Mouse (Mus musculus) midbrain, embryonic 15.5 days (tissue): ENCODE measurements around the gene Etv2. TPM values are rescaled to one million over a fixed set of nuclear protein-coding genes. Genes with fewer than 3 reads are reported as not detected.

ENCODE experiments used
- ATAC-seq: fragments of 200-750 bp; cut with Nextera tagmentation; replicated peaks from 2 replicates; pipeline ENCODE4 v1.8.0; 2017; ENCODE audit warnings: moderate TSS enrichment
- H3K27ac ChIP-seq: fragments of 300-500 bp; sonication (generic); 2 replicates; pipeline ENCODE4 v1.5.1; 2015; ENCODE audit warnings: mild to moderate bottlenecking, inconsistent platforms
- H3K27me3 ChIP-seq: fragments of 300-500 bp; sonication (generic); replicated peaks from 2 replicates; pipeline ENCODE4 v1.6.1; 2015; ENCODE audit warnings: inconsistent platforms
- H3K36me3 ChIP-seq: fragments of 300-500 bp; sonication (generic); replicated peaks from 2 replicates; pipeline ENCODE4 v1.6.1; 2015; ENCODE audit warnings: inconsistent platforms
- H3K4me1 ChIP-seq: fragments of 300-500 bp; sonication (generic); 2 replicates; pipeline ENCODE4 v1.6.1; 2015; ENCODE audit warnings: inconsistent platforms
- H3K4me2 ChIP-seq: fragments of 300-500 bp; sonication (generic); 2 replicates; pipeline ENCODE4 v1.6.1; 2015; ENCODE audit warnings: inconsistent platforms, mild to moderate bottlenecking, moderate library complexity
- H3K4me3 ChIP-seq: fragments of 300-500 bp; sonication (generic); 2 replicates; pipeline ENCODE4 v1.5.1; 2015; ENCODE audit warnings: mild to moderate bottlenecking, inconsistent platforms
- H3K9ac ChIP-seq: fragments of 300-500 bp; sonication (generic); 2 replicates; pipeline ENCODE4 v1.6.1; 2015; ENCODE audit warnings: mild to moderate bottlenecking, inconsistent platforms
- H3K9me3 ChIP-seq: fragments of 300-500 bp; sonication (generic); 2 replicates; pipeline ENCODE4 v1.6.1; 2016; ENCODE audit warnings: inconsistent platforms
- WGBS: fragments of 180-500 bp; shearing (Covaris S2); methylation state at CpG from one replicate; pipeline ENCODE4 v1.1.7; 2015; ENCODE audit warnings: mixed read lengths; 5-methylcytosine and 5-hydroxymethylcytosine counted together
- polyA plus RNA-seq: library from polyadenylated mRNA; unstranded; fragments of >200 nt; fragmentation: Nextera tagmentation; extraction: Ambion mirVana; gene quantifications from 2 replicates; pipeline ENCODE4 v1.2.1, GENCODE M21; 2015

The Etv2 gene
- polyA plus RNA-seq, 1 experiment from 2014 or later, result not detected

GRCm38 (mm10) chr7:30634621-30635020, 1.0 kb downstream of the Etv2 start:
- WGBS, result under 1% methylated on average over 20 of the region's 20 CpGs
- Histone ChIP-seq H3K36me3 (no peaks in the 10 kb centered on the region), H3K4me2 (peak overlapping the region; percentile 8; the same call in 1 of the 2 replicates), H3K4me1 (no peaks in the 10 kb centered on the region), H3K27me3 (peaks cover 64% of the 10 kb centered on the region), H3K9ac (no peak overlapping the region), H3K9me3 (no peaks in the 10 kb centered on the region), H3K4me3 (0 out of 2 replicates have a peak overlapping the region, but pooled peaks have one; percentile 2), H3K27ac (no peak overlapping the region)
- ATAC-seq, result no peak

- H3K27me3 ChIP-seq, result peaks cover 66% of the 10 kb centered on the region
- H3K4me3 ChIP-seq, result no peak overlapping the region
- no peak for ATAC-seq
These were observed 1.8 kb downstream of the Etv2 start for GRCm38 (mm10) chr7:30633762-30634412.

DNA sequence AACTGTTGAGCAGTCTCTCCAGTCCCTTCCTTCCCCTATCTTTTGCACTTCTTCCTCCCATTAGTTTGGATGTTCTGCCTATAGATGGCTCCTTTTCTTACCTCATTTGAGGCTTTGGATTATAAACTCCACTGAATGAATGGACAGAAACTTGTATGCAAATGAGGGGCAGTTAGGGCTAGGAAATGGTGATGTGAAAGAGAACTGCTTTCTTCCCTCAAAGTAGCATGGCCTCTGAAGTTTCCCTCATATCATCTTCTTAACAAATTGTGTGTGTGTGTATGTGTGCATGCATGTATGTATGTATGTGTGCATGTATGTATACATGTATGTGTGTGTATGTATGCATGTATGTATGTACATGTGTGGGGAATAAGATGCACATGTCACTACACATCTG, 6.6 kb downstream of the Etv2 start:
- peaks cover 17% of the 10 kb centered on the region for H3K4me1 ChIP-seq
- H3K4me2 ChIP-seq, result no peak overlapping the region
- H3K9me3 ChIP-seq, result no peaks in the 10 kb centered on the region
- no peak overlapping the region for H3K4me3 ChIP-seq
- H3K27me3 ChIP-seq, result peaks cover 39% of the 10 kb centered on the region
- no peak overlapping the region for H3K9ac ChIP-seq
- no peak for ATAC-seq
- no peaks in the 10 kb centered on the region for H3K36me3 ChIP-seq
- no peak overlapping the region for H3K27ac ChIP-seq

More at GRCm38 (mm10) chr7:30633762-30634412, 1.8 kb downstream of the Etv2 start:
- Histone ChIP-seq H3K9ac (no peak overlapping the region), H3K4me1 (no peaks in the 10 kb centered on the region), H3K27ac (no peak overlapping the region), H3K9me3 (no peaks in the 10 kb centered on the region), H3K36me3 (no peaks in the 10 kb centered on the region), H3K4me2 (no peak overlapping the region)
- WGBS, result 4% methylated on average over 27 of the region's 27 CpGs

DNA sequence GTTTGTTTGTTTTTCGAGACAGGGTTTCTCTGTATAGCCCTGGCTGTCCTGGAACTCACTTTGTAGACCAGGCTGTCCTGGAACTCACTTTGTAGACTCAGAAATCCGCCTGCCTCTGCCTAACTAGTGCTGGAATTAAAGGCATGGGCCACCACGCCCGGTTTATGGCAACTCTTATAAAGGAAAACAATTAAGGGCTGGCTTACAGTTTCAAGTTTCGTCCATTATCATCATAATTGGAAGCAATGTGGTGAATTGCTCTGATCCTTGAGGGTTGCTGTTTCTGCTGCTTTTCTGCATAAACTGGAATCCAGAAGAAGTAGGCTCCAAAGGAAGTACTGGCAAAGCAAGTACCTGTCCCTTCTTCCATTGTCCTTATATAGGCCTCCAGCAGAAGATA, 9.0 kb downstream of the Etv2 start:
- H3K4me2 ChIP-seq, result peak overlapping the region; percentile 74; the same call in 1 of the 2 replicates
- 81% methylated on average over 5 of the region's 5 CpGs for WGBS
- H3K9ac ChIP-seq, result no peak overlapping the region
- peaks cover 17% of the 10 kb centered on the region for H3K4me1 ChIP-seq
- H3K27me3 ChIP-seq, result peaks cover 16% of the 10 kb centered on the region; the same call in 1 of the 2 replicates
- H3K27ac ChIP-seq, result no peak overlapping the region
- ATAC-seq, result 0 out of 2 replicates have a peak, but pooled peaks have one; percentile 15
- H3K36me3 ChIP-seq, result peaks cover 14% of the 10 kb centered on the region; the same call in 1 of the 2 replicates
- no peaks in the 10 kb centered on the region for H3K9me3 ChIP-seq
- H3K4me3 ChIP-seq, result no peak overlapping the region

DNA sequence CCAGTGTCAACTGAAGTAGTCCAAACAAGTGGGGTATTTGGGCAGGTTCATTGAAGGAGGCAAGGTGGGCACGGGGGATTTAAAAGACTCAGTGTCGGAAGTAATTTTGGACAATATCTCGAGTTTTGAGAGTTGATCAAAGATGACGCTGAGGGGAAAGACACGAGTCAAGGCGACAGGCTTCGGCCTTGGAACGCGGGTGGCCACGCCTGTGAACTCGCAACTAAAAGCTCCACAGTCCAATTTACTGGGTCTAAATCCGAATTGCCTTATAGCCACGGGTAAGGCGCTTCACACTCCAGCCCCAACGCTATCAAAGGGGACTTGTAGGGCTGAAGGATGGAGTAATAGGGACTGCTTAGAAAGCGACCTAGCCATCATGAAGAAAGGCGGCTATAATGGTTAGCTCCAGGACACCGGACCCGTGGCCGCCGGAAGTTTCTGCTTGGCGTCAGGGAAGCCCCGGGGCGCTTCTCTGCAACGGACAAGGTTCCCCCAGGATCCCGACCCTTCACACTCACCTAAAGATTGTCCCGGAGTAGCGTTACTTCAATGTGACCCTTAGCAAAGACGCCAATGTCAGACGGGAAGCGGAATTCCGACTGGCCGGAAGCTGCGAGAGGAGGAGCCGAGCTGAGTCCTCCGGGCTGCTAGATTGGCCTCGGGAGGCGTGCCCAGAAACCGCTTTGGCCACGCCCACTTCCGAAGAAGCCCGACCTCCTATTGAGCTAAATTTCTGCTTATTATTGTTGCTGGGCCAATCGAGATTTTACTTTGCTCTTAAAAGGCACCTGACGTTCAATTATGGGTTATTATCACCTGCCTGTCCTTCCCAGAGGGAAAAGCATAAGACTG, 9.9 kb downstream of the Etv2 start, which contains the start of gene Cox6b1:
Gene Cox6b1 (minus strand): TSS at position 622 of the 855 bp plus-strand sequence.
- ATAC-seq, result peak; percentile 93
- no peaks in the 10 kb centered on the region for H3K9me3 ChIP-seq
- peaks cover 18% of the 10 kb centered on the region; the same call in 1 of the 2 replicates for H3K36me3 ChIP-seq
- peak within 1 kb of the TSS; percentile 74 for H3K4me2 ChIP-seq
- H3K4me3 ChIP-seq, result peak within 1 kb of the TSS; percentile 76
- peak within 1 kb of the TSS; percentile 53 for H3K27ac ChIP-seq
- peaks cover 9% of the 10 kb centered on the region; the same call in 1 of the 2 replicates for H3K27me3 ChIP-seq
- WGBS, result 2% methylated on average over 44 of the region's 44 CpGs
- H3K9ac ChIP-seq, result peak within 1 kb of the TSS; percentile 69
- peaks cover 17% of the 10 kb centered on the region for H3K4me1 ChIP-seq

DNA sequence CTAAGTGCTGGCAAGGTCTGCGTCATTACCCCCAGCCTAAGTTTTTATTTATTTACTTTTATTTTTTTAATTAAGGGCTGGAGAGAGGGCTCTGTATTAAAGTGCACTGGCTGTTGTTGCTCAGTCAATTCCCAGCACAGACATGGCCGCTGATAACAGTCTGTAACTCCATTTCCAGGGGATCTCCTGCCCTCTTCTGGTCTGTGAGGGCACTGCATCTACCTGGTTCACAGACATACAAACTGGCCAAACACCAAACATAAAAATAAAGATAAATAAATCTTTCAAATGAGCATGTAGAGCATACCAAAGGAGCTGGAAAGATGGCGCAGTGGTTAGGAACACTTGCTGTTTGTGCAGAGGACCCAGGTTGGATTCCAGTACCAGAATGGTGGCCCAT, 16.4 kb downstream of the Etv2 start:
- no peaks in the 10 kb centered on the region for H3K9me3 ChIP-seq
- H3K4me3 ChIP-seq, result no peak overlapping the region
- peaks cover under 1% of the 10 kb centered on the region; the same call in 1 of the 2 replicates for H3K4me1 ChIP-seq
- no peak overlapping the region for H3K9ac ChIP-seq
- H3K36me3 ChIP-seq, result peaks cover 56% of the 10 kb centered on the region
- H3K27me3 ChIP-seq, result no peaks in the 10 kb centered on the region
- H3K27ac ChIP-seq, result no peak overlapping the region
- no peak for ATAC-seq
- H3K4me2 ChIP-seq, result no peak overlapping the region
- WGBS, result 93% methylated on average over 3 of the region's 3 CpGs

DNA sequence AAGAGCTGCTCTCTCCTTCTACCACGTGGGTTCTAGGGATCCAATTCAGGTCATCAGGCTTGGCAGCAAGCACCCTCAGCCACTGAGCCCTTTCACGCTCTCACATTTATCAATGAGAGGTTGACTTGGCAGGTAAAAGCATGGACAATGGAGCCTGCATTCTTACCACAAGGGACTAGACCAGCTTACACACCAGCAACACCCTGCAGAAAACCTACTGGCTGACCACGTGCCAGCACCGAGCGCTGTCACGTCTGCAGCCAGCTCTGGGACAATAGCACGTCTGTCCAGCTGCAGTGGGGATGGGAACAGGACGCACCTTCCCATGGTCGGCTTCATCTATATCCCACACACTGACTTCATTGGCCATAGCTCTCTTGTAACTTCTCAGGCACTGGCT, 17.0 kb downstream of the Etv2 start:
- H3K36me3 ChIP-seq, result peaks cover 56% of the 10 kb centered on the region
- WGBS, result 92% methylated on average over 9 of the region's 9 CpGs
- no peak overlapping the region for H3K4me2 ChIP-seq
- ATAC-seq, result no peak
- no peaks in the 10 kb centered on the region for H3K27me3 ChIP-seq
- no peak overlapping the region for H3K9ac ChIP-seq
- H3K4me3 ChIP-seq, result no peak overlapping the region
- no peaks in the 10 kb centered on the region for H3K4me1 ChIP-seq
- no peak overlapping the region for H3K27ac ChIP-seq
- no peaks in the 10 kb centered on the region for H3K9me3 ChIP-seq

DNA sequence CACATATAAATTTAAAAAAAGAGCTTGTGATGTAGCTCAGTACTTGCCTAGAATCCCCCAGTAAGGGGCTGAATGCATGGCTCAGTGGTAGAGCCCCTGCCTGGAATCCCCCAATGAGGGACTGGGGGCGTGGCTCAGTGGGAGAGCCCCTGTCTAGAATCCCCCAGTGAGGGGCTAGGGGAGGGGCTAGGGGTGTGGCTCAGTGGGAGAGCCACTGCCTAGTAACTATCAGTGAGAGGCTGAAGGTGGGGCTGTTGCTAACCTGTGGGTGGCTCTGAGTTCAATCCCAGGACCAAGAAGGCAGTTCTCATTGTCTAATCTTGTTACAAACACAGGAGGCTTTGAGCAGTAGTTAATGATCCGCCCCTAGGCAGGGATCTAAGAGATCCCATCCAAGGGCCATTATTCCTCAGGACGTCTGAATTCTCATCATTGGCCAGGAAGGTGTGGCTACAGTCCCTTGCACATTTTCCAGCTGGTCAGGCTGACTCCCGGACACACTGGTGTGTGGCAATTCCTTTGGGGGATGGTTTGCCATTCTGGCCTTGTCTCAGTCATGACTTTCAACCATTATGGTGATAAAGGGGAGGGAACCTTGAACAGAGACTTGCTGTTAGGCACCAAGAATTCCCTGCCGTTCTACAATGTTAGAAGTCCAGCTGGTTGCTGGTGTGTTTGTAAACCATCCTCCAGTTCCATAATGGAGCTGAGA, 20.4 kb downstream of the Etv2 start:
- H3K4me1 ChIP-seq, result no peaks in the 10 kb centered on the region
- no peak overlapping the region for H3K9ac ChIP-seq
- H3K27ac ChIP-seq, result no peak overlapping the region
- no peaks in the 10 kb centered on the region for H3K9me3 ChIP-seq
- peak; percentile 33; the same call in 1 of the 2 replicates for ATAC-seq
- H3K4me3 ChIP-seq, result no peak overlapping the region
- no peak overlapping the region for H3K4me2 ChIP-seq
- peaks cover 39% of the 10 kb centered on the region for H3K36me3 ChIP-seq
- 59% methylated on average over 5 of the region's 5 CpGs for WGBS
- no peaks in the 10 kb centered on the region for H3K27me3 ChIP-seq

DNA sequence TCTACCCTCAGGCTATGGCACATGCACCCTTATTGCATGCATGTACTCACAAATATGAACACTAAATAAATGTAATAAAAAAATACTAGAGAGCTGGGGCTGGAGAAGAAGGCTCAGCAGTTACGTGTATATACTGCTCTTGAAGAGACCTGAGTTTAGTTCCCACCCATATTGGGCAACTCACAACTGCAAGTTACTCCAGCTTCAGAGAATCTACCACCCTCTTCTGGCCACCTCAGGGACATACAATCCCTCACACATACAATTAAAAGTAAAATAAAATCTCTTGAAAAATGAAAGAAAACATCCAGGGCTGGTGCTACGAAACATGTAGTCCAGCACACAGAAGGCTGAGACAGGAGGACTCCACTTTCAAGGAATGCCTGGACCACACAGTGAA, 21.2 kb downstream of the Etv2 start:
- H3K4me1 ChIP-seq, result no peaks in the 10 kb centered on the region
- no peak for ATAC-seq
- 77% methylated on average over 2 of the region's 2 CpGs for WGBS

DNA sequence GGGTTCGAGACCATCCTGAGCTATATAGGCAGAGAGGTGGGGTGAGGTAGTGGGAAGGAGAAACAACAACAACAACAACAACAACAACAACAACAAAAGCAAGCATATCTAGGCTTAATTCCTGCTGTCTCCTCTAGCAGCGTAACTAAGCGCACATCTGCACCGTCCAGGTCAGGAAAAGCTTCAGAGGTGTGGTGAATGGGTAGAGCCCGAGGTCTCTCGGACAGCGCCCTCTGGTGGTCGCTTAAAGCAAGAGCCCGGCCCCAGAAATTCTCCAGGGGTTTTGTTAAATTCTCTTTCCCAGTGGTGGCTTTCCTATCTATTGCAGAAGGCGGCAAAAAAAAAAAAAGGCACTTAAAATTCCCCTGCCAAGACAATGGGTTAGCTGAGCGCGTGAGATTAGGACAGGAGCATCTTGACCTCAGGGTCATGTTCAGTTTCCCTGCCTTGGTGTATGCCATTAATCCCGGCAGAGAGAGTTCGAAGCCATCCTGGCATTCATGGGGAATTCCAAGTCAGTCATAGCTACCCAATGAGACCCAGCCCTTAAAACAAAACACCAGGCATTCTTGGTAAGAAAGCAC, 22.0 kb downstream of the Etv2 start:
- ATAC-seq, result no peak
- no peaks in the 10 kb centered on the region for H3K9me3 ChIP-seq
- WGBS, result 24% methylated on average over 14 of the region's 14 CpGs

More for the DNA sequence above, 21.2 kb downstream of the Etv2 start:
- no peak overlapping the region for H3K4me2 ChIP-seq
- no peaks in the 10 kb centered on the region for H3K27me3 ChIP-seq
- no peak overlapping the region for H3K27ac ChIP-seq
- no peak overlapping the region for H3K9ac ChIP-seq
- no peak overlapping the region for H3K4me3 ChIP-seq
- peaks cover 36% of the 10 kb centered on the region for H3K36me3 ChIP-seq
- no peaks in the 10 kb centered on the region for H3K9me3 ChIP-seq

GRCm38 (mm10) chr7:30612654-30613402, 22.8 kb downstream of the Etv2 start, which contains the start of gene Upk1a:
Gene Upk1a (minus strand): TSS chr7:30612847.
- no peak for ATAC-seq
- Histone ChIP-seq H3K4me1 (no peaks in the 10 kb centered on the region), H3K4me3 (no peak within 1 kb of the TSS), H3K4me2 (no peak within 1 kb of the TSS), H3K9ac (no peak within 1 kb of the TSS), H3K27ac (no peak within 1 kb of the TSS), H3K36me3 (peaks cover 21% of the 10 kb centered on the region; the same call in 1 of the 2 replicates), H3K9me3 (no peaks in the 10 kb centered on the region), H3K27me3 (no peaks in the 10 kb centered on the region)
- WGBS, result 84% methylated on average over 8 of the region's 8 CpGs

More for the DNA sequence above, 22.0 kb downstream of the Etv2 start:
- H3K4me3 ChIP-seq, result no peak overlapping the region
- no peak overlapping the region for H3K4me2 ChIP-seq
- peaks cover 28% of the 10 kb centered on the region; the same call in 1 of the 2 replicates for H3K36me3 ChIP-seq
- H3K27ac ChIP-seq, result no peak overlapping the region
- H3K9ac ChIP-seq, result no peak overlapping the region
- no peaks in the 10 kb centered on the region for H3K4me1 ChIP-seq
- H3K27me3 ChIP-seq, result no peaks in the 10 kb centered on the region
